Mouse (Mus musculus) kidney, embryonic 16.5 days (tissue): ENCODE results near the gene Impdh1. TPM values are rescaled to one million over a fixed set of nuclear protein-coding genes. Genes with fewer than 3 reads are reported as not detected.

ENCODE experiments used
- ATAC-seq: fragments of 200-750 bp; cut with Nextera tagmentation; 2 replicates; pipeline ENCODE4 v1.8.0; 2017; ENCODE audit warnings: moderate TSS enrichment; ENCODE audit not compliant: low FRiP score, low TSS enrichment
- H3K27ac ChIP-seq: fragments of 300-500 bp; sonication (generic); 2 replicates; pipeline ENCODE4 v1.5.1; 2014; ENCODE audit warnings: low read length
- H3K27me3 ChIP-seq: fragments of 300-500 bp; sonication (generic); 2 replicates; pipeline ENCODE4 v1.6.1; 2014; ENCODE audit warnings: low read length, control low read depth, mixed read lengths; ENCODE audit not compliant: insufficient read depth
- H3K36me3 ChIP-seq: fragments of 300-500 bp; sonication (generic); 2 replicates; pipeline ENCODE4 v1.6.1; 2014; ENCODE audit warnings: low read length, control low read depth, mixed read lengths; ENCODE audit not compliant: insufficient read depth
- H3K4me1 ChIP-seq: fragments of 300-500 bp; sonication (generic); 2 replicates; pipeline ENCODE4 v1.6.1; 2014; ENCODE audit warnings: low read length, control low read depth, mixed read lengths; ENCODE audit not compliant: insufficient read depth
- H3K4me2 ChIP-seq: fragments of 300-500 bp; sonication (generic); replicated peaks from 2 replicates; pipeline ENCODE4 v1.6.1; 2014; ENCODE audit warnings: low read depth, low read length
- H3K4me3 ChIP-seq: fragments of 300-500 bp; sonication (generic); 2 replicates; pipeline ENCODE4 v1.5.1; 2014; ENCODE audit warnings: mild to moderate bottlenecking, low read length
- H3K9ac ChIP-seq: fragments of 300-500 bp; sonication (generic); replicated peaks from 2 replicates; pipeline ENCODE4 v1.6.1; 2014; ENCODE audit warnings: low read length
- H3K9me3 ChIP-seq: fragments of 300-500 bp; sonication (generic); 2 replicates; pipeline ENCODE4 v1.6.1; 2016; ENCODE audit warnings: low read length, control low read depth
- WGBS: fragments of 180-500 bp; shearing (Covaris S2); extraction: QIAGEN DNeasy Blood & Tissue Kit; methylation state at CpG from one replicate; pipeline ENCODE4 v1.1.7; 2014; 5-methylcytosine and 5-hydroxymethylcytosine counted together
- polyA plus RNA-seq: library from polyadenylated mRNA; unstranded; fragments of >200 nt; fragmentation: Nextera tagmentation; extraction: Ambion mirVana; gene quantifications from 2 replicates; pipeline ENCODE4 v1.2.1, GENCODE M21; 2015

Gene Impdh1
- polyA plus RNA-seq, 1 experiment from 2014 or later, result 49.1 TPM

DNA sequence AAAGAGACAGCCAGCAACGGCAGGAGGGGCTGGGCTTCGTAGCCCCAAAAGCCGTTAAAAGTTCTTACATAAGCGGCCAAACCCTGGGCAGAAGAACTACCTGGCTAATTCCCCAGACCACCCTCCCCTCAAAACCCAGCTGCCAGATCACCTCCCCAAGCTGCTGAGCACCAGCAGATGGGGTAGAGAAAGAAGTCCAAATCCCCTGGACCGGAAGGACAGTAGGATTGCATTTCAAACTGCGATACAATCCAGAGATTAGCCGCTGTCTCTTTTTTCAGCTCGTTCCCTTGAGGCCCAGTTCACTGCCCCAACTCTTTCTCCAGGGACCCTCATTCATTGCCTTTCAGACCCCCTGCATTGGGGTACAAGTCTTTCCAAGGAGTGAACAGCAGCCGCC lies 983 bp downstream of the Impdh1 start:
- Histone ChIP-seq H3K9me3 (no peaks in the 10 kb centered on the region), H3K4me1 (peaks cover 35% of the 10 kb centered on the region), H3K27me3 (peaks cover 4% of the 10 kb centered on the region; the same call in 1 of the 2 replicates), H3K4me2 (peak overlapping the region; percentile 99), H3K9ac (peak overlapping the region; percentile 70), H3K4me3 (peak overlapping the region; percentile 72), H3K36me3 (no peaks in the 10 kb centered on the region), H3K27ac (no peak overlapping the region)
- no peak for ATAC-seq
- 16% methylated on average over 9 of the region's 9 CpGs for WGBS

DNA sequence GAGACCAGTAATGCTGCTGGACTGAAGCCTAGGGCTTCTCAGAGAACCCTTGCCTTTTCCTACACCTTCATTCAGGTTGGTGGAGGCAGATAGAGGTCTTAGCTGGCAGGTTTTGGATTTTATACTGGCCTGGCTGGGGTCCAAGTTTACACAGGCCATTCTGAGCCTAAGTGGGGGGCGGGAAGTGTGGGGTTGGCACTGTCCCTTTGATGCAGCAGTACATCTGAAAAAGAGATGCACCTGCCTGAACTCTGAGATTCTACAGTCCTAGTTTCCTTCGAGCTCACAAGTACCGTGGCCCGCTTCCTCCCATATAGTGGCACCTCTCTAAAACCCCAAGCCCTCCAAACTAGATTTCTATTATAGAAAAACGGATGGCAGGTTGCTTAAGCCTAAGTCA lies 1.4 kb downstream of the Impdh1 start:
- no peak for ATAC-seq
- Histone ChIP-seq H3K4me2 (peak overlapping the region; percentile 99; the same call in 1 of the 2 replicates), H3K9me3 (no peaks in the 10 kb centered on the region), H3K4me3 (no peak overlapping the region), H3K36me3 (no peaks in the 10 kb centered on the region), H3K4me1 (peaks cover 37% of the 10 kb centered on the region), H3K27me3 (peaks cover 4% of the 10 kb centered on the region; the same call in 1 of the 2 replicates), H3K27ac (no peak overlapping the region), H3K9ac (no peak overlapping the region)
- 45% methylated on average over 5 of the region's 5 CpGs for WGBS

DNA sequence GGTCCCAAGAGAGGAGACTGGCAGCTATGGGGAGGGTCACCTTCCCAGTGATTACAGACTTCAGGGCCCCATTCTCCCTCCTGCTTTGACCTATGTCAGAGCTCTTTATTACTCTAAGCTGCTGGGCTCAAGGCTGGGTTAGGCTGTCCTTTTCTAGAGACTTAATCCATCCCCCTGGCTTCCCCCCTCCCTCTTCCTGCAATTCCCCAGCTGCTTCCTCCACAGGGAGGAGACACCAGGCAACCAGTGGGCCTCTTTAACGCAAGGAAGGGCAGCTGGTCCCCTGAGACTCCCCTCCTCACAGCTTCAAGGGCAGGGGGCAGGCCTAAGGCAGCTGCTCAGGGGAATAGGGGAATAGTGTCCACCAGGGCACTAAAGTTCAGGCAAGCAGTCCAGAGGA lies 1.9 kb downstream of the Impdh1 start:
- Histone ChIP-seq H3K36me3 (no peaks in the 10 kb centered on the region), H3K27me3 (peaks cover 4% of the 10 kb centered on the region; the same call in 1 of the 2 replicates), H3K4me3 (no peak overlapping the region), H3K9ac (no peak overlapping the region), H3K4me2 (0 out of 2 replicates have a peak overlapping the region, but pooled peaks have one; percentile 9), H3K9me3 (no peaks in the 10 kb centered on the region), H3K4me1 (peaks cover 37% of the 10 kb centered on the region), H3K27ac (no peak overlapping the region)
- WGBS, result 14% methylated on average over 1 of the region's 1 CpGs
- ATAC-seq, result no peak; the same call in 1 of the 2 replicates

DNA sequence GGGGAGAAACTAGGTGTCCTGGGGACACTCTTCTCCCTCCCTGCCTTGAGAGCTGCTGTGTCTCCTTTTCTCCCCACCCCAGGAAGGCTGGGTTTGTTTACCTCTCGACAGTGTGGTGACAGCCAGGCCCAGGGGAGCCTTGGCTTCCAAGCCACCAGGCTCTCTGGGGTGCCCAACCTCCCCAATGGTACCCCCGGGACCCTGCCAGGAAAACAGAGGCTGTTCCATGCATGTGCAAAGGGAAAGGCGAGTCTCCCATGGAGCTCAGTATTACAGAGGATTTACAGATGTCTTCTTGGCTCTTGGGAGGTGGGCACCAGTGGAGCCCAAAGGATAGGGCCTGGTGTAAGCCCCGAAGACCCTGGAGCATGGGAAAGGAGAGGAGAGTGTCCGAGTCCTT lies 2.7 kb downstream of the Impdh1 start:
- 78% methylated on average over 5 of the region's 5 CpGs for WGBS
- no peak for ATAC-seq
- no peaks in the 10 kb centered on the region for H3K9me3 ChIP-seq

DNA sequence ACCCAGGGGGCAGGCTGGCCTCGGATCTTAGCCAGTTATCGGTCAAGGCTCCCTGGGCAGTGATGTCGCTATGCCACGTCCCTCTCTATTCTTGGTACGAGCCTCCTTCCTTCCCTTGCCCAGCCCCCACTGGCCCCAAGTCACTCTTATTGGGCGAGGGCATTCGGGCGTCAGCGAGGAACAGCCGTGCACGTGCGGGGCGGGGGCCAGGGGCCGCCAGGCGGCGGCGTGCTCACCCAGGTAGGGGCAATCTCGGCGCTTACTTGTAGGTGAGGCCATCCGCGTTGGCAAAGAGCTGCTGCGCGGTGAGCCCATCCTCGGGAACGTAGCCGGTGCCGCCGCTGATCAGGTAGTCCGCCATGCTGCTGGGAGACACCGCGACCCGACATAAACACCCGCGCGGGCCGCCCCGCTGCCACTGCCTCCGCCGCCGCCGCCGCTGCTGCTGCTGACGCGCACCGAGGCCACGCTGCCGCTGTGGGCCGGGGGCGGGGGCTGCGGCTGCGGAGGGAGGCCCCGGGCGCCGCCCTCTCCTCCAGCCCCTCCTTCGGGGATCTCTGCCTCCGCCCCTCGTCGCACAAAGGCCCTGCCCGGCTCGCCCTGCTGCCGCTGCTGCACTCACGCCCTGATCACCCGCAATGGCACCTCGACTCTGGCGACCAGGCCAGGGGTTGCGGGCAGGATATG lies 4.2 kb downstream of the Impdh1 start:
- WGBS, result 1% methylated on average over 49 of the region's 66 CpGs
- peaks cover 4% of the 10 kb centered on the region; the same call in 1 of the 2 replicates for H3K27me3 ChIP-seq

More for the DNA sequence above, 2.7 kb downstream of the Impdh1 start:
- H3K4me2 ChIP-seq, result no peak overlapping the region
- no peak overlapping the region for H3K27ac ChIP-seq
- no peaks in the 10 kb centered on the region for H3K36me3 ChIP-seq
- peaks cover 37% of the 10 kb centered on the region for H3K4me1 ChIP-seq
- H3K27me3 ChIP-seq, result peaks cover 4% of the 10 kb centered on the region; the same call in 1 of the 2 replicates
- no peak overlapping the region for H3K4me3 ChIP-seq
- H3K9ac ChIP-seq, result no peak overlapping the region

DNA sequence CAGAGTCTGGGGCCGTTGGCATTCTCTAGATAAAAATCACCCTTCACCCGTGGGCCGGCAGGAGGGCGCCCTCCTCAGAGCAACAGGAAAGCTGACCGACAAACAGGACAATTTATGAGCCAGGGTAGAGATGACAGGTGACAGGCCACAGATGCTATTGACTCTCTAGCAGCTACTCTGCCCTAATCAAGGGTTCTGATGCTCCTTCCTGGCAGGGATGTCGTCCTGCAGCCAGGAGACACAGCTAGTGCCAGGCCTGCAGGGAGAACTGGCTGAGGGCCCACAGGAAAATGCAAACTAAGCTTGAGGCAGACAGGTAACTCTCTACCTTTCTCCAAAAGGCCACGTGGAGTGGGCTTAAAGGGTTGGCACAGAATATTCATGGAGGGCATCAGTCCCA lies 5.0 kb downstream of the Impdh1 start:
- H3K9me3 ChIP-seq, result no peaks in the 10 kb centered on the region
- H3K36me3 ChIP-seq, result peaks cover 3% of the 10 kb centered on the region
- H3K4me1 ChIP-seq, result peaks cover 37% of the 10 kb centered on the region
- peak overlapping the region; percentile 90 for H3K4me2 ChIP-seq
- peak overlapping the region; percentile 76 for H3K4me3 ChIP-seq
- peaks cover 4% of the 10 kb centered on the region; the same call in 1 of the 2 replicates for H3K27me3 ChIP-seq
- H3K27ac ChIP-seq, result no peak overlapping the region
- H3K9ac ChIP-seq, result peak overlapping the region; percentile 79
- no peak for ATAC-seq
- 11% methylated on average over 7 of the region's 7 CpGs for WGBS

More for the DNA sequence above, 4.2 kb downstream of the Impdh1 start:
- Histone ChIP-seq H3K36me3 (no peaks in the 10 kb centered on the region), H3K27ac (peak overlapping the region; percentile 55), H3K4me2 (peak overlapping the region; percentile 90), H3K9me3 (no peaks in the 10 kb centered on the region), H3K4me3 (peak overlapping the region; percentile 76), H3K9ac (peak overlapping the region; percentile 79), H3K4me1 (peaks cover 37% of the 10 kb centered on the region)
- peak; percentile 81 for ATAC-seq

DNA sequence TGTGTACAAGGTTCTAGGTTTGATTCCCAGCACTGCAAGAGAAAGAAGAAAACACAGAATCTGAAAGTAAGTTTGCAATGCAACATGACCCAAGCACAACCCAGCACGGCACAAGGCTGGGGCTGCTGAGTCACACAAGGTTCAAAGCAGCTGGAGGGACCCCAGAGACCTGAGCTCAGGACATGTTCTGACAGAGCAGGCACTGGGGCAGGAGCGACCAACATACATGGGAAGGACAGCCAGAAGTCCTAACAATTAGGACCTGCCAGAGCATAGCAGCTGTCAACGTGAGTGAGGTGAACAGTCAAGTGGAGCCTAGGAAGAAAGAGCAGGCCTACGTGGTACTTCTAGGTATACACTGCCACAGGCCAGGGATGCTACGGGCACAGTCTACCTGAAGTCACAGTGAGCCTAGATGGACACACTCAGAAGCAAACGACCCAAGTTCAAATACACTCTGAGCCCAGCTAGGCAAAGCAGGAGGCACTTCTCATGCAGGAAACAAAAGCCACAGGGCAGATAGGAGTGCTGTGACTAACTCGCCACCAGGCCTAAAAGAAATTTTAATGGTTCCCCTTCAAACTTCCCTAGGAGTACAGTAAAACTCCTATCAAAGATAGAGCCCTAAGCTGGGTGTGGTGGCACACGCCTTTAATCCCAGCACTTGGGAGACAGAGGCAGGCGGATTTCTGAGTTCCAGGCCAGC lies 5.8 kb downstream of the Impdh1 start:
- no peak overlapping the region for H3K4me3 ChIP-seq
- H3K4me2 ChIP-seq, result no peak overlapping the region
- peaks cover 34% of the 10 kb centered on the region for H3K4me1 ChIP-seq
- 85% methylated on average over 9 of the region's 9 CpGs for WGBS
- peaks cover 4% of the 10 kb centered on the region; the same call in 1 of the 2 replicates for H3K27me3 ChIP-seq
- no peak for ATAC-seq
- no peaks in the 10 kb centered on the region for H3K9me3 ChIP-seq
- H3K27ac ChIP-seq, result no peak overlapping the region
- no peak overlapping the region for H3K9ac ChIP-seq
- peaks cover 8% of the 10 kb centered on the region for H3K36me3 ChIP-seq

DNA sequence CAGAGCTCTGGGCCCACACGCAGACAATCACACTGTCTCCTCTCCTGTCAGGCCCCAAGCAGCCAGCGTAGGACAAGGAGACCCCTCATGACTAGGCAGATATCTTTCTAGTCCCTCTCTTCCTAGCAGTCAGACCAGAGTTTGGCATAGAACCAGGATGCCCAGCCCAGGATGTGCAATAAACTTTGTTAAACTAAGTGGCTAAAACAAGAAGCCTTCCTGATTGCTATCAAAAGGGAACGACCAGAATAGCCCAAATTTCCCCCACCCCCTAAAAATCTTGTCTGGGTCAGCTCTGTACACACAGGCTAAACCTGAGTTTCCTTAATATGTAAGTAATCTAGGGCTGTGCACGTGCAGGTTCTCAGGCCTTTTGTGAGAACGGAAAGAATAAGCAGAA lies 8.0 kb downstream of the Impdh1 start:
- no peak overlapping the region for H3K9ac ChIP-seq
- ATAC-seq, result no peak
- WGBS, result 83% methylated on average over 5 of the region's 5 CpGs
- H3K4me2 ChIP-seq, result no peak overlapping the region
- peaks cover 15% of the 10 kb centered on the region for H3K36me3 ChIP-seq
- H3K9me3 ChIP-seq, result no peaks in the 10 kb centered on the region
- H3K27me3 ChIP-seq, result no peaks in the 10 kb centered on the region
- H3K4me1 ChIP-seq, result peaks cover 16% of the 10 kb centered on the region
- no peak overlapping the region for H3K27ac ChIP-seq
- H3K4me3 ChIP-seq, result no peak overlapping the region

DNA sequence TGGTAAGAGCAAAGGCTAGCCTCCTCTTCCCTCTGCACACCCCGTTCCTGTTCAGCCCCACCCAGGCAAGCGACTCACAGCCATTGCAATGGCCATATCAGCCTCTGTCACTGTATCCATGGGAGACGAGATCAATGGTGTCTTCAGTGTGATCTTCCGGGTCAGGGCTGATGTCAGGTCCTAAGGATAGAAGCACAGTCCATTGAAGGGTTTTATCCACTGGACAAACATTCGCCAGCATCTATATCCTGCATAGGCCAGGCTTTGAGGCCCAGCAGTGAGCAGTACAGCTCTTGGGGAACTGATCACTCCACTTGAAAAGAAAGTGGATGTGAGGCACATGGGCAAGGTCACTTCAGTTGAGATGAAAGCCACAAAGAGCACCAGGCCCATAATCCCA lies 9.1 kb downstream of the Impdh1 start:
- Histone ChIP-seq H3K9ac (no peak overlapping the region), H3K9me3 (no peaks in the 10 kb centered on the region), H3K4me1 (peaks cover 13% of the 10 kb centered on the region), H3K4me3 (no peak overlapping the region), H3K27ac (no peak overlapping the region), H3K27me3 (no peaks in the 10 kb centered on the region), H3K36me3 (peaks cover 22% of the 10 kb centered on the region), H3K4me2 (no peak overlapping the region)
- no peak for ATAC-seq
- WGBS, result 90% methylated on average over 5 of the region's 5 CpGs

DNA sequence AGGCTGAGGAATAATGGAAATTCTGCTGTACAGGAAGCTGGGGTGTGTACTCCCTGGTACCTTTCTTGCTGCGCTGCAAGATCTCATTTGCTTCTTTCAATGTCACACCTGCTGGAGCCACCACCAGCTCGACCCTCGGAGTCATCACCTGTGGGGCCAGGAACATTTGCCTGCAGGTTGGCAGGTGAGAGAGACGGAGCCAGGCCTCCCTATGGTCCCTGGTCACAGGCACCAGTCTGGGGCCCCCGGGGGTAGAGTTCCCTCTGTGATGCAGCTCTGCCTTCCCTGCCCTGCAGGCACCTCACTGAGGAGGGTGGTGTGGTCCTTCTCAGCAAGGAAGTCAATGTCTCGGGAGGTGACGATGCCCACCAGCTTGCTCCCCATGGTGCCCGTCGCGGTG lies 10.2 kb downstream of the Impdh1 start:
- ATAC-seq, result no peak
- Histone ChIP-seq H3K4me3 (no peak overlapping the region), H3K36me3 (peaks cover 22% of the 10 kb centered on the region), H3K4me2 (no peak overlapping the region), H3K27ac (no peak overlapping the region), H3K4me1 (peaks cover 6% of the 10 kb centered on the region), H3K9me3 (no peaks in the 10 kb centered on the region), H3K9ac (no peak overlapping the region), H3K27me3 (no peaks in the 10 kb centered on the region)
- WGBS, result 97% methylated on average over 10 of the region's 10 CpGs
